18 mouse cellular contexts compared by ENCODE assay signal in the genomic region with DNA sequence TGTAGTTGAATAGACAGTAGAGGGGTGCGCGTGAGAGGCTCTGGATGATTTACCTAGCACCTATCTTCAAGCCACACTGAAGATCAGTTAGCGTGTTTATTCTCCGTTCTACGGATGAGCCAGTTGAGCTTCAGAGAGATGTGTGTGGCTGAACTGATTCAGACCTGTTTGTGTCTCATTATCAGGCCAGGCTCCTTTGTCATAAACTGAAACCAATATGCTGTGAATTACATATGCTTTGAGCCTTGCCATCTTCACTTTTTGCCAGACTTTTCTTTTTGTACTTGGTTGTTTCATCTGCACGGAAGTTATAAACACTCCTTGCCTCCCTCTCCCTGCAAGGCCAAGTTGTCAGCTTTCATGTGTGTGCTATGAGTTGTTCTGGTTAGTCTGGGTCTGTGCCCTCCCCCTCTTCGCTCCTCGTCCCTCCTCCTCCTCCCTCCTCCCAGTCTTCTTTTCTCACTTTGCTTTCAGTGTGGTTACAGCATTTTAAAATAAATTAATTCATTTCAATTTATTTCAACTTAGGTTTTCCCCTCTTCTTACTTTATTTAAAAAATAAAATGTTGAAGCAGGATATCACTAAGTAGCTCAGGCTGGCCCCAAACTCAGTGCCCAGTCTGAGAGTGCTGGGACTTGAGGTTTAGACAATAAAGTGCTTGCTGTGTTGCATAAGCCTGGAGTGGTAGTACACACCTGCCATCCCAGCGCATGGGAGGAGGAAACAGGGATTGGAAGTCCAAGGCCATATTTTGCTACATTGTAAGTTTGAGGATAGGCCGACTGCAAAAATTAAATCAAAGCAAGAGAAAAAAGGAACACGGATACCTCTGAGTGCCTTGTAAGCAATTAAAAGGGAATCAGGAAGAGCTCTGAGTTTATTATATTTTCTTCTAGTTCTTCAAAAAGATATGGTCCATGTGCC. TPM values are rescaled to one million over a fixed set of nuclear protein-coding genes. Genes with fewer than 3 reads are reported as not detected.
A peak's percentile ranks its signal among the peaks of the same experiment; 100 is the strongest.
DNase-seq lines count a peak whose midpoint lies in the region; ATAC-seq and TF ChIP-seq lines count a peak whose summit lies in the region.
"Had no signal": no experiment of that assay in that cellular context is flagged by ENCODE, and none has a peak within 500 bp of the region (broad histone marks: within the 10 kb centered on the region; RNA-seq: fewer than 3 reads in every experiment).

No protein-coding gene starts in this region.

- ATAC-seq in liver, postnatal 0 days: no peak
- peak; percentile 42 for ATAC-seq in inflammation-experienced regulatory T-cells, adult 6 months
- ATAC-seq: midbrain, embryonic 13.5 days had no signal

- no peak overlapping the region for H3K4me3 ChIP-seq in liver, adult 2 months (ENCODE audit: insufficient read depth, low read depth, low read length)
- no peak overlapping the region for H3K4me3 ChIP-seq in liver, postnatal 0 days (ENCODE audit: low read depth, low read length)
- peak overlapping the region; percentile 20 to 36 for H3K4me3 ChIP-seq in MEL (ENCODE audit: control insufficient read depth in 1 of 2, insufficient read depth in 1 of 2, low read depth in 2 of 2, low read length in 2 of 2)
- no peak overlapping the region for H3K4me3 ChIP-seq in thymus, adult 2 months (ENCODE audit: control insufficient read depth, insufficient read depth, low read length)
- no peak overlapping the region for H3K4me3 ChIP-seq in embryonic facial prominence, embryonic 10.5 days
- H3K4me3 ChIP-seq: erythroblast, embryonic 14.5 days; layer of hippocampus, adult 2 months; lung, embryonic 15.5 days; midbrain, embryonic 13.5 days; neural tube, embryonic 13.5 days had no signal

- no peak for TF ChIP-seq EP300 in liver, postnatal 0 days (IDR thresholded peaks at IDR 0.05; ENCODE audit: low read depth)
- no peak for TF ChIP-seq EP300 in MEL (IDR thresholded peaks at IDR 0.05; ENCODE audit: low read depth in 1 of 2, low read length in 2 of 2)

- no peak for TF ChIP-seq POLR2A in liver, adult 2 months (IDR thresholded peaks at IDR 0.05; ENCODE audit: extremely low read depth, insufficient read depth, low read length)
- no peak for TF ChIP-seq POLR2A in MEL (IDR thresholded peaks at IDR 0.05; ENCODE audit: control insufficient read depth in 1 of 2, insufficient read depth in 1 of 2, low read depth in 1 of 2, low read length in 2 of 2, poor library complexity in 1 of 2)
- no peak for TF ChIP-seq POLR2A in thymus, adult 2 months (IDR thresholded peaks at IDR 0.05; ENCODE audit: control insufficient read depth, extremely low read depth, insufficient read depth, low read length, poor library complexity)

- peaks cover 18% of the 10 kb centered on the region for H3K4me1 ChIP-seq in liver, adult 2 months (ENCODE audit: control insufficient read depth, insufficient read depth, low read length)
- H3K4me1 ChIP-seq in liver, postnatal 0 days (ENCODE audit: insufficient read depth): peaks cover 11% of the 10 kb centered on the region
- peaks cover 11 to 16% of the 10 kb centered on the region in 2 experiments for H3K4me1 ChIP-seq in MEL (ENCODE audit: control insufficient read depth in 1 of 2, insufficient read depth in 2 of 2, low read length in 2 of 2)
- peaks cover 15% of the 10 kb centered on the region for H3K4me1 ChIP-seq in thymus, adult 2 months (replicated peaks; ENCODE audit: control insufficient read depth, insufficient read depth, low read length)
- no peaks in the 10 kb centered on the region for H3K4me1 ChIP-seq in embryonic facial prominence, embryonic 10.5 days
- H3K4me1 ChIP-seq: midbrain, embryonic 13.5 days had no signal

- no peak overlapping the region for H3K4me2 ChIP-seq in liver, postnatal 0 days (ENCODE audit: low read depth, low read length)
- H3K4me2 ChIP-seq: hindbrain, embryonic 14.5 days; lung, embryonic 15.5 days; midbrain, embryonic 13.5 days; neural tube, embryonic 13.5 days had no signal

- H3K79me2 ChIP-seq in liver, adult 2 months (ENCODE audit: control insufficient read depth, insufficient read depth, low read length): peaks cover 30% of the 10 kb centered on the region; the same call in 1 of the 2 replicates
- H3K79me2 ChIP-seq in MEL (ENCODE audit: control insufficient read depth, insufficient read depth, low read length, poor library complexity): peaks cover 8% of the 10 kb centered on the region; the same call in 1 of the 2 replicates

- WGBS in liver, adult 2 months: 81% methylated on average over 11 of the region's 11 CpGs
- WGBS in liver, postnatal 0 days (ENCODE audit: insufficient replicate concordance): 64% methylated on average over 11 of the region's 11 CpGs
- WGBS in thymus, adult 2 months: 75% methylated on average over 11 of the region's 11 CpGs
- 94% methylated on average over 11 of the region's 11 CpGs for WGBS in embryonic facial prominence, embryonic 10.5 days

- no peak overlapping the region for H3K27ac ChIP-seq in liver, adult 2 months (replicated peaks; ENCODE audit: insufficient read depth, low read depth, low read length)
- H3K27ac ChIP-seq in liver, postnatal 0 days (ENCODE audit: low read depth): no peak overlapping the region
- peak overlapping the region; percentile 55 for H3K27ac ChIP-seq in MEL (ENCODE audit: control insufficient read depth, low read depth, low read length)
- peak overlapping the region; percentile 64 for H3K27ac ChIP-seq in thymus, adult 2 months (ENCODE audit: control insufficient read depth, insufficient read depth, low read length)
- no peak overlapping the region for H3K27ac ChIP-seq in embryonic facial prominence, embryonic 10.5 days (replicated peaks)
- H3K27ac ChIP-seq: hindbrain, embryonic 14.5 days; layer of hippocampus, adult 2 months; lung, embryonic 15.5 days; midbrain, embryonic 13.5 days; neural tube, embryonic 13.5 days had no signal

- DNase-seq in liver, adult 2 months (ENCODE audit: extremely low read depth, low read depth, low spot score): peak; percentile 51
- DNase-seq in liver, postnatal 0 days: no peak
- DNase-seq in MEL (ENCODE audit: low read depth, low spot score): peak; percentile 66
- DNase-seq in thymus, adult 2 months: peak; percentile 31
- DNase-seq in cerebellum, adult 9-10 months: no peak
- no peak for DNase-seq in ovary, postnatal 10 days (ENCODE audit: low spot score)
- no peak for DNase-seq in embryonic facial prominence, embryonic 10.5 days (ENCODE audit: low spot score)
- DNase-seq: adrenal gland, postnatal 25 days; gastrocnemius, postnatal 36 days; kidney, adult 9 months; retina, postnatal 1 day had no signal

- TF ChIP-seq CTCF in liver, adult 2 months (IDR thresholded peaks at IDR 0.05; ENCODE audit: low read depth, low read length): no peak
- no peak for TF ChIP-seq CTCF in liver, postnatal 0 days (IDR thresholded peaks at IDR 0.05; ENCODE audit: low read depth)
- TF ChIP-seq CTCF in MEL (IDR thresholded peaks at IDR 0.05 in 2 of 3, conservative IDR thresholded peaks at IDR 0.05 in 1 of 3; ENCODE audit: control insufficient read depth in 1 of 3, insufficient read depth in 1 of 3, low read depth in 2 of 3, low read length in 3 of 3, poor library complexity in 1 of 3, severe bottlenecking in 1 of 3): no peak
- no peak for TF ChIP-seq CTCF in thymus, adult 2 months (IDR thresholded peaks at IDR 0.05; ENCODE audit: borderline replicate concordance, control insufficient read depth, extremely low read depth, insufficient read depth, low read length, poor library complexity)

- no peak overlapping the region for H3K9ac ChIP-seq in liver, adult 2 months (ENCODE audit: low read depth, low read length)
- H3K9ac ChIP-seq in liver, postnatal 0 days (replicated peaks): no peak overlapping the region
- H3K9ac ChIP-seq in MEL (ENCODE audit: control insufficient read depth, low read depth, low read length, poor library complexity, severe bottlenecking): peak overlapping the region; percentile 62
- H3K9ac ChIP-seq: hindbrain, embryonic 14.5 days; lung, embryonic 15.5 days; midbrain, embryonic 13.5 days; neural tube, embryonic 13.5 days had no signal

- TF ChIP-seq RAD21 in MEL (IDR thresholded peaks at IDR 0.05; ENCODE audit: low read depth, low read length): no peak

- H3K36me3 ChIP-seq in liver, adult 2 months (ENCODE audit: control insufficient read depth, insufficient read depth, low read length): no peaks in the 10 kb centered on the region
- H3K36me3 ChIP-seq in liver, postnatal 0 days (replicated peaks; ENCODE audit: insufficient read depth, low read length): no peaks in the 10 kb centered on the region
- peaks cover 0 to 9% of the 10 kb centered on the region in 2 experiments; a peak in 2 of 4 replicates for H3K36me3 ChIP-seq in MEL (ENCODE audit: control insufficient read depth in 1 of 2, insufficient read depth in 2 of 2, low read length in 2 of 2)
- no peaks in the 10 kb centered on the region for H3K36me3 ChIP-seq in thymus, adult 2 months (ENCODE audit: control insufficient read depth, insufficient read depth, low read length)
- 0 out of 2 replicates have a peak, but pooled peaks cover 3% of the 10 kb centered on the region for H3K36me3 ChIP-seq in embryonic facial prominence, embryonic 10.5 days (replicated peaks)
- H3K36me3 ChIP-seq: lung, embryonic 15.5 days; midbrain, embryonic 13.5 days; neural tube, embryonic 13.5 days had no signal

- no peaks in the 10 kb centered on the region for H3K9me3 ChIP-seq in liver, postnatal 0 days (ENCODE audit: low read length)
- no peaks in the 10 kb centered on the region for H3K9me3 ChIP-seq in MEL (replicated peaks; ENCODE audit: insufficient read depth, low read length)
- H3K9me3 ChIP-seq in embryonic facial prominence, embryonic 10.5 days: no peaks in the 10 kb centered on the region
- H3K9me3 ChIP-seq: lung, embryonic 15.5 days; midbrain, embryonic 13.5 days; neural tube, embryonic 13.5 days had no signal

- no peaks in the 10 kb centered on the region for H3K27me3 ChIP-seq in liver, adult 2 months (ENCODE audit: control insufficient read depth, insufficient read depth, low read length)
- no peaks in the 10 kb centered on the region for H3K27me3 ChIP-seq in liver, postnatal 0 days (ENCODE audit: insufficient read depth, low read length)
- H3K27me3 ChIP-seq in MEL (ENCODE audit: control insufficient read depth in 1 of 2, insufficient read depth in 2 of 2, low read length in 2 of 2): no peaks in the 10 kb centered on the region
- H3K27me3 ChIP-seq in thymus, adult 2 months (ENCODE audit: control insufficient read depth, insufficient read depth, low read length): no peaks in the 10 kb centered on the region
- H3K27me3 ChIP-seq in embryonic facial prominence, embryonic 10.5 days (replicated peaks; ENCODE audit: low read depth, poor library complexity, severe bottlenecking): no peaks in the 10 kb centered on the region
- H3K27me3 ChIP-seq: lung, embryonic 15.5 days; midbrain, embryonic 13.5 days; neural tube, embryonic 13.5 days had no signal

RNA-seq across cellular contexts. Expression of a gene that starts 21.3 kb away (rescaled TPM):
- 38.6 and 40.8 TPM in 2 replicates for total RNA-seq in liver, adult 2 months (2014; rRNA removed)
- 16.0 and 16.5 TPM in 2 replicates for polyA plus RNA-seq in liver, adult 2 months (2012; rRNA removed)
- 13.2 and 14.7 TPM in 2 replicates for polyA plus RNA-seq in liver, postnatal 0 days (2015; fragmentation: Nextera tagmentation; extraction: Ambion mirVana)
- total RNA-seq in MEL (2012; rRNA removed): 26.0 and 29.4 TPM in 2 replicates
- polyA plus RNA-seq in MEL (2012; ENCODE audit: insufficient read depth in 1 of 2, insufficient read length in 2 of 2, low read depth in 1 of 2, low replicate concordance in 2 of 2, missing spikeins in 1 of 2): 10 to 100 TPM; 23.7 to 44.8 TPM
- 10 to 100 TPM; 22.5 to 33.8 (median 26.2) TPM for polyA plus RNA-seq in inflammation-experienced regulatory T-cells, adult 6 months (2017; shearing (Covaris generic))
- polyA plus RNA-seq in thymus, adult 2 months (2012; rRNA removed): 20.4 and 20.7 TPM in 2 replicates
- 30.1 and 33.0 TPM in 2 replicates for polyA plus RNA-seq in embryonic facial prominence, embryonic 10.5 days (2016; fragmentation: Nextera tagmentation; extraction: Ambion mirVana)

RNA-seq across cellular contexts. Expression of a gene that starts 34.0 kb away (rescaled TPM):
- 14.2 and 19.6 TPM in 2 replicates for total RNA-seq in liver, adult 2 months (2014; rRNA removed)
- 1.4 and 1.8 TPM in 2 replicates for polyA plus RNA-seq in liver, adult 2 months (2012; rRNA removed)
- polyA plus RNA-seq in liver, postnatal 0 days (2015; fragmentation: Nextera tagmentation; extraction: Ambion mirVana): 19.2 and 19.9 TPM in 2 replicates
- total RNA-seq in MEL (2012; rRNA removed): 14.4 and 14.6 TPM in 2 replicates
- polyA plus RNA-seq in MEL (2012; ENCODE audit: insufficient read depth in 1 of 2, insufficient read length in 2 of 2, low read depth in 1 of 2, low replicate concordance in 2 of 2, missing spikeins in 1 of 2): 100 to 1,000 TPM in 1 of 2 experiments, 10 to 100 TPM in 1; 15.3 to 414 TPM
- polyA plus RNA-seq in inflammation-experienced regulatory T-cells, adult 6 months (2017; shearing (Covaris generic)): 10 to 100 TPM; 43.5 to 52.5 (median 44.7) TPM
- 2.6 and 2.7 TPM in 2 replicates for polyA plus RNA-seq in thymus, adult 2 months (2012; rRNA removed)
- polyA plus RNA-seq in embryonic facial prominence, embryonic 10.5 days (2016; fragmentation: Nextera tagmentation; extraction: Ambion mirVana): 35.7 and 36.3 TPM in 2 replicates

Comparison
In these comparisons a context has a peak if more than half of its experiments do, and no peak if none do; other contexts are left out.
1. DNase-seq: peak in liver, adult 2 months (single experiment), MEL (single experiment) and thymus, adult 2 months (single experiment); none in liver, postnatal 0 days (single experiment), cerebellum, adult 9-10 months (single experiment), ovary, postnatal 10 days (single experiment) and embryonic facial prominence, embryonic 10.5 days (single experiment).
2. H3K27ac ChIP-seq: peak in MEL (single experiment) and thymus, adult 2 months (single experiment); none in liver, adult 2 months (single experiment), liver, postnatal 0 days (single experiment) and embryonic facial prominence, embryonic 10.5 days (single experiment).
3. H3K4me3 ChIP-seq: peak in MEL (2 of 2); none in liver, adult 2 months (single experiment), liver, postnatal 0 days (single experiment), thymus, adult 2 months (single experiment) and embryonic facial prominence, embryonic 10.5 days (single experiment).